20 mouse cellular contexts compared by ENCODE assay signal in genomic region chr13:28838216-28838615, GRCm38 (mm10).
A peak's percentile ranks its signal among the peaks of the same experiment; 100 is the strongest.
DNase-seq lines count a peak whose midpoint lies in the region; ATAC-seq and TF ChIP-seq lines count a peak whose summit lies in the region.
"Had no signal": no experiment of that assay in that cellular context is flagged by ENCODE, and none has a peak within 500 bp of the region (broad histone marks: within the 10 kb centered on the region; RNA-seq: fewer than 3 reads in every experiment).

No protein-coding gene starts in this region.

- H3K27ac ChIP-seq in lung, embryonic 14.5 days (ENCODE audit: low read depth) = peak overlapping the region; percentile 33; the same call in 1 of the 2 replicates
- 0 out of 2 replicates have a peak overlapping the region, but pooled peaks have one; percentile 40 for H3K27ac ChIP-seq in embryonic facial prominence, embryonic 10.5 days (replicated peaks)
- 0 out of 2 replicates have a peak overlapping the region, but pooled peaks have one; percentile 12 for H3K27ac ChIP-seq in embryonic facial prominence, embryonic 13.5 days
- peak overlapping the region; percentile 73 for H3K27ac ChIP-seq in limb, embryonic 12.5 days
- H3K27ac ChIP-seq: embryonic facial prominence, embryonic 15.5 days; heart, adult 2 months; kidney, embryonic 15.5 days; left cerebral cortex, adult 2 months; macrophage; midbrain, embryonic 15.5 days had no signal

- TF ChIP-seq POLR2A in lung, adult 2 months (IDR thresholded peaks at IDR 0.05; ENCODE audit: borderline replicate concordance, extremely low read depth, low read depth, low read length) = no peak

- WGBS in lung, embryonic 14.5 days = 52% methylated on average over 3 of the region's 3 CpGs
- 55% methylated on average over 3 of the region's 3 CpGs for WGBS in lung, adult 2 months
- WGBS in embryonic facial prominence, embryonic 10.5 days = 70% methylated on average over 3 of the region's 3 CpGs
- 68% methylated on average over 3 of the region's 3 CpGs for WGBS in embryonic facial prominence, embryonic 13.5 days
- 78% methylated on average over 3 of the region's 3 CpGs for WGBS in limb, embryonic 12.5 days

- H3K36me3 ChIP-seq in lung, embryonic 14.5 days (ENCODE audit: insufficient read depth) = no peaks in the 10 kb centered on the region
- H3K36me3 ChIP-seq in embryonic facial prominence, embryonic 10.5 days (replicated peaks) = no peaks in the 10 kb centered on the region
- H3K36me3 ChIP-seq in embryonic facial prominence, embryonic 13.5 days = no peaks in the 10 kb centered on the region; the same call in 1 of the 2 replicates
- no peaks in the 10 kb centered on the region; the same call in 1 of the 2 replicates for H3K36me3 ChIP-seq in limb, embryonic 12.5 days
- H3K36me3 ChIP-seq: embryonic facial prominence, embryonic 15.5 days; kidney, embryonic 15.5 days; midbrain, embryonic 15.5 days had no signal

- ATAC-seq in lung, embryonic 14.5 days (ENCODE audit: insufficient read depth) = no peak
- no peak for ATAC-seq in embryonic facial prominence, embryonic 13.5 days (ENCODE audit: insufficient number of reproducible peaks, insufficient read depth, low FRiP score, low TSS enrichment, low read depth)
- ATAC-seq in limb, embryonic 12.5 days (ENCODE audit: insufficient number of reproducible peaks, insufficient read depth, low FRiP score, low TSS enrichment, low read depth) = no peak
- ATAC-seq: forebrain, postnatal 0 days; midbrain, embryonic 15.5 days had no signal

- H3K27me3 ChIP-seq in lung, embryonic 14.5 days (ENCODE audit: insufficient read depth, low read length) = no peaks in the 10 kb centered on the region
- H3K27me3 ChIP-seq in embryonic facial prominence, embryonic 10.5 days (replicated peaks; ENCODE audit: low read depth, poor library complexity, severe bottlenecking) = no peaks in the 10 kb centered on the region
- H3K27me3 ChIP-seq in embryonic facial prominence, embryonic 13.5 days = no peaks in the 10 kb centered on the region
- no peaks in the 10 kb centered on the region for H3K27me3 ChIP-seq in limb, embryonic 12.5 days
- H3K27me3 ChIP-seq: embryonic facial prominence, embryonic 15.5 days; kidney, embryonic 15.5 days; midbrain, embryonic 15.5 days had no signal

- peaks cover 13% of the 10 kb centered on the region for H3K4me1 ChIP-seq in lung, embryonic 14.5 days (ENCODE audit: insufficient read depth)
- H3K4me1 ChIP-seq in lung, adult 2 months (ENCODE audit: control insufficient read depth, insufficient read depth, low read length) = peaks cover 3% of the 10 kb centered on the region; the same call in 1 of the 2 replicates
- peaks cover 27% of the 10 kb centered on the region for H3K4me1 ChIP-seq in embryonic facial prominence, embryonic 10.5 days
- peaks cover 30% of the 10 kb centered on the region for H3K4me1 ChIP-seq in embryonic facial prominence, embryonic 13.5 days
- peaks cover 34% of the 10 kb centered on the region for H3K4me1 ChIP-seq in limb, embryonic 12.5 days (replicated peaks)

- H3K9ac ChIP-seq in lung, embryonic 14.5 days = no peak overlapping the region
- H3K9ac ChIP-seq in embryonic facial prominence, embryonic 13.5 days = no peak overlapping the region
- H3K9ac ChIP-seq in limb, embryonic 12.5 days (replicated peaks) = no peak overlapping the region
- H3K9ac ChIP-seq: embryonic facial prominence, embryonic 15.5 days; forebrain, postnatal 0 days; kidney, embryonic 15.5 days; midbrain, embryonic 15.5 days had no signal

- H3K4me3 ChIP-seq in lung, embryonic 14.5 days (ENCODE audit: low read depth, low read length) = no peak overlapping the region
- no peak overlapping the region for H3K4me3 ChIP-seq in lung, adult 2 months (replicated peaks; ENCODE audit: extremely low read depth, low read depth, low read length)
- no peak overlapping the region for H3K4me3 ChIP-seq in embryonic facial prominence, embryonic 10.5 days
- H3K4me3 ChIP-seq in embryonic facial prominence, embryonic 13.5 days = no peak overlapping the region
- no peak overlapping the region for H3K4me3 ChIP-seq in limb, embryonic 12.5 days (replicated peaks)
- H3K4me3 ChIP-seq: embryonic facial prominence, embryonic 15.5 days; heart, adult 2 months; kidney, embryonic 15.5 days; left cerebral cortex, adult 2 months; midbrain, embryonic 15.5 days had no signal

- H3K4me2 ChIP-seq in lung, embryonic 14.5 days = no peak overlapping the region
- no peak overlapping the region for H3K4me2 ChIP-seq in embryonic facial prominence, embryonic 13.5 days
- H3K4me2 ChIP-seq in limb, embryonic 12.5 days = peak overlapping the region; percentile 13; the same call in 1 of the 2 replicates
- H3K4me2 ChIP-seq: midbrain, embryonic 15.5 days had no signal

- H3K9me3 ChIP-seq in lung, embryonic 14.5 days (ENCODE audit: low read depth, low read length) = no peaks in the 10 kb centered on the region
- H3K9me3 ChIP-seq in embryonic facial prominence, embryonic 10.5 days = no peaks in the 10 kb centered on the region
- H3K9me3 ChIP-seq in embryonic facial prominence, embryonic 13.5 days = no peaks in the 10 kb centered on the region
- no peaks in the 10 kb centered on the region for H3K9me3 ChIP-seq in limb, embryonic 12.5 days
- H3K9me3 ChIP-seq: embryonic facial prominence, embryonic 15.5 days; kidney, embryonic 15.5 days; midbrain, embryonic 15.5 days had no signal

- no peak for TF ChIP-seq CTCF in lung, embryonic 14.5 days (IDR thresholded peaks at IDR 0.05; ENCODE audit: low read depth)
- TF ChIP-seq CTCF in lung, adult 2 months (IDR thresholded peaks at IDR 0.05; ENCODE audit: insufficient read depth, low read length) = no peak

- no peak for DNase-seq in lung, embryonic 14.5 days
- DNase-seq in lung, adult 2 months = no peak
- no peak for DNase-seq in embryonic facial prominence, embryonic 10.5 days (ENCODE audit: low spot score)
- DNase-seq in cerebellum, adult 9-10 months = no peak
- no peak for DNase-seq in kidney, postnatal 25 days
- DNase-seq: adrenal gland, adult 2 months; cerebellum, adult 11-12 months; cerebellum, postnatal 14 days; forebrain, postnatal 0 days; gastrocnemius, postnatal 14 days; heart, adult 2 months; kidney, adult 11 months; layer of hippocampus, adult 9-11 months had no signal

Comparison
In these comparisons a context has a peak if more than half of its experiments do, and no peak if none do; other contexts are left out.
1. H3K27ac ChIP-seq: peak in every context shown above with its lines; median percentile 73 in limb, embryonic 12.5 days; 40 in embryonic facial prominence, embryonic 10.5 days; 33 in lung, embryonic 14.5 days; 12 in embryonic facial prominence, embryonic 13.5 days.